Mouse (Mus musculus) CH12.LX (cell line): ENCODE data around the gene Nampt. TPM values are rescaled to one million over a fixed set of nuclear protein-coding genes. Genes with fewer than 3 reads are reported as not detected.
A peak's percentile ranks its signal among the peaks of the same experiment; 100 is the strongest.

Experiments
- DNase-seq: peaks from one replicate; pipeline ENCODE4 v3.0.0-alpha.2; 2013; ENCODE audit errors: extremely low read depth
- H3K27ac ChIP-seq: 2 replicates; pipeline ENCODE4 v1.5.1; 2012; ENCODE audit warnings: low read depth, mild to moderate bottlenecking, control low read depth, moderate library complexity; ENCODE audit not compliant: insufficient read depth
- H3K27me3 ChIP-seq: replicated peaks from 2 replicates; pipeline ENCODE3; 2012; ENCODE audit warnings: inconsistent platforms
- H3K36me3 ChIP-seq, 2 experiments: replicated peaks in 1 of 2; 2 replicates each; pipeline versions ENCODE3 to v1.6.1; 2012; ENCODE audit warnings: inconsistent platforms in 1 of 2, low read length in 1 of 2, mild to moderate bottlenecking in 1 of 2, mixed read lengths in 1 of 2, moderate library complexity in 1 of 2; ENCODE audit not compliant: control insufficient read depth in 1 of 2, insufficient read depth in 1 of 2
- H3K4me1 ChIP-seq, 2 experiments: 2 replicates each; pipeline ENCODE4 v1.6.1; 2012; ENCODE audit warnings: inconsistent platforms in 1 of 2, moderate library complexity in 1 of 2; ENCODE audit not compliant: insufficient read depth in 2 of 2, control insufficient read depth in 1 of 2
- H3K4me2 ChIP-seq: 2 replicates; pipeline ENCODE4 v1.6.1; 2012; ENCODE audit warnings: low read depth, mild to moderate bottlenecking, control low read depth; ENCODE audit not compliant: poor library complexity, insufficient read depth, severe bottlenecking
- H3K4me3 ChIP-seq, 3 experiments: fragments of 150-350 bp in 1 of 3; sonication (generic) in 1 of 3; replicated peaks in 1 of 3; 2 replicates each; pipeline versions ENCODE3 to v1.5.1; 2011 to 2012; ENCODE audit warnings: low read depth in 2 of 3, low read length in 2 of 3, mild to moderate bottlenecking in 2 of 3, moderate library complexity in 2 of 3, control low read depth in 1 of 3, improper control_type of control experiment in 1 of 3, inconsistent platforms in 1 of 3, mixed read lengths in 1 of 3; ENCODE audit not compliant: poor library complexity in 1 of 3
- H3K79me2 ChIP-seq: replicated peaks from 2 replicates; pipeline ENCODE4 v1.6.1; 2012; ENCODE audit warnings: mild to moderate bottlenecking, moderate library complexity; ENCODE audit not compliant: control insufficient read depth, poor library complexity, insufficient read depth, severe bottlenecking; ENCODE audit errors: extremely low read depth
- H3K9ac ChIP-seq: 2 replicates; pipeline ENCODE4 v1.6.1; 2012; ENCODE audit warnings: low read depth, mild to moderate bottlenecking, control low read depth, moderate library complexity; ENCODE audit not compliant: insufficient read depth
- H3K9me3 ChIP-seq: replicated peaks from 2 replicates; pipeline ENCODE3; 2012; ENCODE audit warnings: low read length, inconsistent platforms, mixed read lengths
- BHLHE40 ChIP-seq: IDR thresholded peaks from 2 replicates; pipeline ENCODE4 v1.6.1; 2011; ENCODE audit warnings: mild to moderate bottlenecking, low read depth, low read length, improper control_type of control experiment
- CHD1 ChIP-seq: IDR thresholded peaks from 2 replicates; pipeline ENCODE4 v1.6.1; 2012; ENCODE audit warnings: low read depth, low read length, improper control_type of control experiment, inconsistent platforms
- CTCF ChIP-seq, 2 experiments: IDR thresholded peaks in 1 of 2; conservative IDR thresholded peaks in 1 of 2; 2 replicates each; pipeline ENCODE4 v1.5.1; 2011 to 2012; ENCODE audit warnings: low read depth in 2 of 2, low read length in 2 of 2, improper control_type of control experiment in 1 of 2, inconsistent platforms in 1 of 2, mild to moderate bottlenecking in 1 of 2, moderate library complexity in 1 of 2
- EP300 ChIP-seq: IDR thresholded peaks from 2 replicates; pipeline ENCODE4 v1.6.1; 2011; ENCODE audit warnings: low read length, improper control_type of control experiment
- ETS1 ChIP-seq: conservative IDR thresholded peaks from 2 replicates; pipeline ENCODE4 v1.6.1; 2012; ENCODE audit warnings: low read depth, mild to moderate bottlenecking, inconsistent platforms, low read length, improper control_type of control experiment, moderate library complexity
- HCFC1 ChIP-seq: IDR thresholded peaks from 2 replicates; pipeline ENCODE4 v1.6.1; 2012; ENCODE audit warnings: low read depth, mild to moderate bottlenecking, inconsistent platforms, low read length, improper control_type of control experiment
- IRF4 ChIP-seq: IDR thresholded peaks from 2 replicates; pipeline ENCODE4 v1.6.1; 2014; ENCODE audit warnings: low read depth, mild to moderate bottlenecking, inconsistent platforms, low read length, improper control_type of control experiment
- JUN ChIP-seq: IDR thresholded peaks from 2 replicates; pipeline ENCODE4 v1.6.1; 2011; ENCODE audit warnings: low read depth, mild to moderate bottlenecking, low read length, improper control_type of control experiment, moderate library complexity; ENCODE audit not compliant: insufficient read depth
- JUND ChIP-seq: conservative IDR thresholded peaks from 2 replicates; pipeline ENCODE4 v1.6.1; 2011; ENCODE audit warnings: low read depth, low read length, improper control_type of control experiment
- KAT2A ChIP-seq: IDR thresholded peaks from 2 replicates; pipeline ENCODE4 v1.6.1; 2012; ENCODE audit warnings: low read length, improper control_type of control experiment, inconsistent platforms; ENCODE audit not compliant: insufficient replicate concordance
- MAFK ChIP-seq: IDR thresholded peaks from 2 replicates; pipeline ENCODE4 v1.6.1; 2011; ENCODE audit warnings: low read length, improper control_type of control experiment; ENCODE audit not compliant: insufficient replicate concordance
- MAX ChIP-seq: IDR thresholded peaks from 2 replicates; pipeline ENCODE4 v1.6.1; 2011; ENCODE audit warnings: low read length, improper control_type of control experiment
- MAZ ChIP-seq: IDR thresholded peaks from 2 replicates; pipeline ENCODE4 v1.6.1; 2012; ENCODE audit warnings: low read depth, mild to moderate bottlenecking, inconsistent platforms, low read length, improper control_type of control experiment, moderate library complexity
- MEF2A ChIP-seq: IDR thresholded peaks from 2 replicates; pipeline ENCODE4 v1.6.1; 2014; ENCODE audit warnings: low read depth, mild to moderate bottlenecking, inconsistent platforms, low read length, improper control_type of control experiment, borderline replicate concordance
- MXI1 ChIP-seq: IDR thresholded peaks from 2 replicates; pipeline ENCODE4 v1.6.1; 2011; ENCODE audit warnings: mild to moderate bottlenecking, low read depth, low read length, improper control_type of control experiment
- MYC ChIP-seq: IDR thresholded peaks from 2 replicates; pipeline ENCODE4 v1.6.1; 2011; ENCODE audit warnings: low read depth, mild to moderate bottlenecking, improper control_type of control experiment, low read length
- PAX5 ChIP-seq: IDR thresholded peaks from 2 replicates; pipeline ENCODE4 v1.6.1; 2012; ENCODE audit warnings: low read length, inconsistent platforms, mixed read lengths
- POLR2A ChIP-seq: IDR thresholded peaks from 2 replicates; pipeline ENCODE4 v1.6.1; 2011; ENCODE audit warnings: low read depth, mild to moderate bottlenecking, improper control_type of control experiment, low read length
- POLR2AphosphoS2 ChIP-seq: IDR thresholded peaks from 2 replicates; pipeline ENCODE4 v1.6.1; 2011; ENCODE audit warnings: low read depth, low read length, improper control_type of control experiment
- RCOR1 ChIP-seq: conservative IDR thresholded peaks from 2 replicates; pipeline ENCODE4 v1.6.1; 2012; ENCODE audit warnings: low read depth, mild to moderate bottlenecking, inconsistent platforms, low read length, improper control_type of control experiment
- SIN3A ChIP-seq: IDR thresholded peaks from 2 replicates; pipeline ENCODE4 v1.6.1; 2012; ENCODE audit warnings: low read length, improper control_type of control experiment, inconsistent platforms
- TCF12 ChIP-seq: IDR thresholded peaks from 2 replicates; pipeline ENCODE4 v1.6.1; 2014; ENCODE audit warnings: low read depth, mild to moderate bottlenecking, inconsistent platforms, low read length, improper control_type of control experiment
- UBTF ChIP-seq: IDR thresholded peaks from 2 replicates; pipeline ENCODE4 v1.6.1; 2012; ENCODE audit warnings: low read depth, mild to moderate bottlenecking, inconsistent platforms, low read length, improper control_type of control experiment, moderate library complexity
- USF1 ChIP-seq: IDR thresholded peaks from 2 replicates; pipeline ENCODE4 v1.6.1; 2014; ENCODE audit warnings: low read depth, mild to moderate bottlenecking, inconsistent platforms, low read length, improper control_type of control experiment
- USF2 ChIP-seq: conservative IDR thresholded peaks from 2 replicates; pipeline ENCODE4 v1.6.1; 2011; ENCODE audit warnings: low read depth, low read length, improper control_type of control experiment
- ZNF384 ChIP-seq: IDR thresholded peaks from 2 replicates; pipeline ENCODE4 v1.6.1; 2012; ENCODE audit warnings: low read depth, low read length, improper control_type of control experiment, inconsistent platforms
- dilution Hi-C: fragments of 300-500 bp; cut with MboI; formaldehyde crosslinking; loops from 2 replicates; pipeline ENCODE4 v1.14.3; 2020; ENCODE audit warnings: low sequenced_read_pairs; ENCODE audit not compliant: extremely low pct_unique_long_range_greater_than_20kb, extremely low pct_ligation_motif_present
- in situ Hi-C: fragments of 300-500 bp; cut with MboI; formaldehyde crosslinking; loops from 3 replicates; pipeline ENCODE4 v1.14.3; 2019; ENCODE audit warnings: low sequenced_read_pairs, low pct_ligation_motif_present, low pct_unique_long_range_greater_than_20kb, mixed read lengths
- polyA plus RNA-seq: library from polyadenylated mRNA; unstranded; fragments of >175 nt; gene quantifications from 2 replicates; pipeline ENCODE4 v1.2.1, GENCODE M21; 2012; ENCODE audit warnings: low read depth; ENCODE audit not compliant: insufficient read length
- total RNA-seq, 2 experiments: library from RNA; depleted of rRNA; stranded (reverse); fragments of 300-350 nt in 1 of 2; fragments of >200 nt in 1 of 2; gene quantifications; 2 replicates each; pipeline ENCODE4 v1.2.3; 2012 to 2014

Nampt gene
- total and polyA plus RNA-seq, 3 experiments: 50.5 to 206 (median 84.5) TPM

DNA sequence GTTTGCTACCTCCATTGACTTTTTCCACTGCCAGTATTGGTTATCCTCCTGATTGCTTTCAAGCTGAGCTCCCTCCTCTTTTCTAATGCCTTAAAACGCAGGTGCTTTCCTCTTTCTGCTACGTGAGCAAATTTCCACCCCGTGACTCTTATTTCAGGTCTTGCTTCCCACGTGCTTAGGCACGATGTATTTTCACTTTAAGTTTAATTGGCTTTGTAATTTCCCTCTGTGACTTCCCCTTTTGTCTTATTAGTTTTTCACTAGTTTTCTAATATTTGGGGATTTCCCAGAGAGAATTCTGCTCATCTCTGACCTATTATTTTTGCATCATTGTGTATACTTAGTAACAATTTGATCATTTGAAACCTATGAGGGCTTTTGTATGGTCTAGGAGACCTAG, 44.8 kb upstream of the Nampt start:
- peak; percentile 89 for DNase-seq
- H3K4me1 ChIP-seq: peaks cover 7 to 18% of the 10 kb centered on the region in 2 experiments
- H3K36me3 ChIP-seq: no peaks in the 10 kb centered on the region
- H3K4me2 ChIP-seq: peak overlapping the region; percentile 29
- peak overlapping the region; percentile 56; the same call in 1 of the 2 replicates for H3K27ac ChIP-seq
- H3K4me3 ChIP-seq: no peak overlapping the region
- peak; percentile 84 for TF ChIP-seq RCOR1
- TF ChIP-seq CHD1: no peak
- peak; percentile 69 for TF ChIP-seq TCF12
- no peak for TF ChIP-seq MAZ
- peak; percentile 98 for TF ChIP-seq MAX
- TF ChIP-seq JUN: peak; percentile 56; the same call in 1 of the 2 replicates
- TF ChIP-seq MYC: peak; percentile 96
- TF ChIP-seq CTCF (conservative IDR thresholded peaks at IDR 0.05 in 1 of 2, IDR thresholded peaks at IDR 0.05 in 1 of 2; ENCODE audit: low read depth in 2 of 2, low read length in 2 of 2): no peak
- no peak for TF ChIP-seq POLR2AphosphoS2
- no peak for TF ChIP-seq UBTF
- no peak for TF ChIP-seq ZNF384
- TF ChIP-seq JUND: peak; percentile 70
- TF ChIP-seq BHLHE40: peak; percentile 100
- no peak for TF ChIP-seq PAX5
- TF ChIP-seq SIN3A: no peak; the same call in 1 of the 2 replicates
- peak; percentile 88 for TF ChIP-seq EP300
- peak; percentile 39; the same call in 1 of the 2 replicates for TF ChIP-seq HCFC1
- TF ChIP-seq MEF2A: peak; percentile 92
- TF ChIP-seq USF1: peak; percentile 56
- TF ChIP-seq MAFK: peak; percentile 88
- TF ChIP-seq ETS1: peak; percentile 95
- peak; percentile 64; the same call in 1 of the 2 replicates for TF ChIP-seq IRF4
- TF ChIP-seq USF2: peak; percentile 67
- TF ChIP-seq KAT2A: no peak
- no peak for TF ChIP-seq POLR2A
- peak; percentile 13; the same call in 1 of the 2 replicates for TF ChIP-seq MXI1
- in situ Hi-C loops: no loop called here
- no peaks in the 10 kb centered on the region for H3K9me3 ChIP-seq
- dilution Hi-C loops: no loop called here
- H3K79me2 ChIP-seq: no peaks in the 10 kb centered on the region
- peak overlapping the region; percentile 31; the same call in 1 of the 2 replicates for H3K9ac ChIP-seq
- no peaks in the 10 kb centered on the region for H3K27me3 ChIP-seq
